Mouse (Mus musculus) cerebellum, adult 2 months (tissue): ENCODE data around the gene Myh11. TPM values are rescaled to one million over a fixed set of nuclear protein-coding genes. Genes with fewer than 3 reads are reported as not detected.
A peak's percentile ranks its signal among the peaks of the same experiment; 100 is the strongest.

Source experiments
- DNase-seq, 2 experiments: peaks; one replicate each; pipeline ENCODE4 v3.0.0; 2021
- H3K27ac ChIP-seq: fragments of 200-500 bp; 2 replicates; pipeline ENCODE4 v1.5.1; 2012; ENCODE audit warnings: low read length, control low read depth, inconsistent platforms; ENCODE audit not compliant: insufficient read depth
- H3K27me3 ChIP-seq: fragments of 200-500 bp; 2 replicates; pipeline ENCODE4 v1.6.1; 2012; ENCODE audit warnings: inconsistent platforms, mild to moderate bottlenecking, low read length, moderate library complexity; ENCODE audit not compliant: control insufficient read depth, insufficient read depth
- H3K4me1 ChIP-seq: fragments of 200-500 bp; 2 replicates; pipeline ENCODE4 v1.6.1; 2011; ENCODE audit warnings: low read length; ENCODE audit not compliant: control insufficient read depth, insufficient read depth
- H3K4me3 ChIP-seq: fragments of 200-500 bp; replicated peaks from 2 replicates; pipeline ENCODE3; 2011; ENCODE audit warnings: mild to moderate bottlenecking, low read depth, low read length, control low read depth; ENCODE audit not compliant: insufficient read depth
- CTCF ChIP-seq: fragments of 200-500 bp; IDR thresholded peaks from 2 replicates; pipeline ENCODE4 v1.5.1; 2011; ENCODE audit warnings: low read depth, mild to moderate bottlenecking, control low read depth, low read length, moderate library complexity, borderline replicate concordance; ENCODE audit not compliant: insufficient read depth
- POLR2A ChIP-seq: fragments of 200-500 bp; IDR thresholded peaks from 2 replicates; pipeline ENCODE4 v1.6.1; 2011; ENCODE audit warnings: low read length, control low read depth, borderline replicate concordance; ENCODE audit not compliant: insufficient read depth
- WGBS: fragments of 180-500 bp; shearing (Covaris S2); methylation state at CpG from one replicate; pipeline ENCODE4 v1.1.7; 2018; 5-methylcytosine and 5-hydroxymethylcytosine counted together
- polyA plus RNA-seq: library from polyadenylated mRNA; depleted of rRNA; stranded (reverse); fragments of >200 nt; gene quantifications from 2 replicates; pipeline ENCODE4 v1.2.3, GENCODE M21; 2012

Myh11 gene
- polyA plus RNA-seq, 1 experiment = 5.3 TPM

DNA sequence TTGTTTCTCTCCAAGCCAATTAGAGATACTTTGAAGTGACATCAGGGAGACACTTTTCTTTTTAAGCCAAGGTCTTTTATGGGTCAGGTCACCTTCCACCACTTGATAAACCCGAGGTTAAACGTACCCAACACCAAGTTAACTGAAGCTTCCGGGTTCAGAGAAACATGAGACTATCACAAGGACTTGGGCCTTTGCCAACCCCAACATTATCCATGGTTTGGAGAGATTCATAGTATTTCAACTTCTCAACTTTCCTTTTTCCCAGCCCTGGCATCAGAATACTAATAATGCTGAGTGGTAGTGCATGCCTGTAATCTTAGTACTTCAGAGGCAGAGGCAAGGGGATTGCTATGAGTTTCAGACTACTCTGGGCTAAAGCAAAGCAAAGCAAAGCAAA, 49.1 kb downstream of the Myh11 start:
- no peak overlapping the region for H3K27ac ChIP-seq
- WGBS = 50% methylated on average over 3 of the region's 3 CpGs
- H3K4me3 ChIP-seq = no peak overlapping the region
- TF ChIP-seq POLR2A (no peak), CTCF (no peak)
- no peaks in the 10 kb centered on the region for H3K27me3 ChIP-seq
- no peak for DNase-seq
- H3K4me1 ChIP-seq = no peaks in the 10 kb centered on the region

DNA sequence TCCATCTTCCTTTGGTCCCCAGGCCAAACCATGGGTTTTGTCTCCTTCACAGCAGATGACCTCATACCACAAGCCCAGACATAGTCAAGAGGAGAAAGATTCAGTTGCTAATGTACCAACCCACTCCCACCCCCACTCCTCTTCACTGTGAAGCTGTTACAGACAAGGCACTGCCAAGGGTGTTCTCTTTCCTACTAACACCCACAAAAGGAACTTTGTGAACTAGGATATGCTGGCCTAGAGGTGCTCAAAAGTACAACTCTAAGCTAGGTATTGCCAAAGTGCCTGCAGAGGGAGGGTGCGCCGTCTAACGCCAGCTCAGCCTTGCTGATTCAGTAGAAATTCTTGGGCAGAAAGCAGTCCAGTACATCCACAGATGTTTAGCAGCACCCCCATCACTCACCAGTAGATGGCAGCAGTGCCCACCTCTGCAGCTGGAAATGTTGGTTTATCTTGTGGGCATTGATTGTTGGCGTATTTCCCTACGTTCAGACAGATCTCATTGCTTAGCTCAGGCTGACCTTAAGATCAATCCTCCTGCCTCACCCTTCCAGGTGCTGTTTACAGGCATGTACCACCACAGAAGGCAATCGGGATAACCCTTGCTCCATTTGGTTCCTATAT, 54.0 kb downstream of the Myh11 start:
- DNase-seq = peak; percentile 37 to 57
- Histone ChIP-seq H3K4me3 (no peak overlapping the region), H3K27ac (no peak overlapping the region), H3K27me3 (no peaks in the 10 kb centered on the region), H3K4me1 (no peaks in the 10 kb centered on the region)
- 21% methylated on average over 6 of the region's 6 CpGs for WGBS
- TF ChIP-seq POLR2A = no peak
- TF ChIP-seq CTCF = peak; percentile 86

- Histone ChIP-seq H3K27ac (no peak overlapping the region), H3K27me3 (no peaks in the 10 kb centered on the region), H3K4me3 (no peak overlapping the region), H3K4me1 (no peaks in the 10 kb centered on the region)
- WGBS = 82% methylated on average over 3 of the region's 3 CpGs
- no peak for TF ChIP-seq POLR2A
- TF ChIP-seq CTCF = no peak
- DNase-seq = no peak
Measured at GRCm38 (mm10) chr16:14215156-14215555, 76.0 kb downstream of the Myh11 start.

DNA sequence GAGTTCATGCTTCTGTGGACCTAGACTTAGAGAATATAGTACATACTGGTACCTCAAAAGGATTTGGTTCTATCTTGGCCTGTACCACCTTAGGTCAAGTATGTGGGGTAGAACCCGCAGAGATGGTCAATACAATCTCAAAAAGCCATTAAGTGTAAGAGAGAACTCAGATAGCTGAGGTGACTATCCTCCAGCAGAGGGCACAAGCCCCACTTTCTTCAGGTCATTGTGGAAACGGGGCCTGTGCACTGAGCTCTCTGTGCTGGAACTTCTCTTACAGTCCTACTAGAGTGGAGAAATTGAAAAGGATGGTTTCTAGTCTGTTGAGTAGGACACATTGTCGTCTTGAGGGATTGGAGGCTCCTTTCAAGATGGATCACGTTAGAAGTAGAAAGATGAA, 92.4 kb downstream of the Myh11 start:
- Histone ChIP-seq H3K27ac (no peak overlapping the region), H3K27me3 (no peaks in the 10 kb centered on the region), H3K4me1 (no peaks in the 10 kb centered on the region), H3K4me3 (no peak overlapping the region)
- TF ChIP-seq POLR2A (no peak), CTCF (no peak)
- WGBS = 77% methylated on average over 4 of the region's 4 CpGs
- no peak for DNase-seq

GRCm38 (mm10) chr16:14195427-14195826, 95.7 kb downstream of the Myh11 start:
- DNase-seq = peak; percentile 27 to 52
- no peak overlapping the region for H3K27ac ChIP-seq
- no peaks in the 10 kb centered on the region for H3K27me3 ChIP-seq
- TF ChIP-seq CTCF = peak; percentile 71
- no peak for TF ChIP-seq POLR2A
- H3K4me1 ChIP-seq = no peaks in the 10 kb centered on the region
- WGBS = 30% methylated on average over 1 of the region's 1 CpGs
- no peak overlapping the region for H3K4me3 ChIP-seq

- no peak overlapping the region for H3K4me3 ChIP-seq
- no peaks in the 10 kb centered on the region for H3K27me3 ChIP-seq
- no peak for DNase-seq
- TF ChIP-seq CTCF (no peak), POLR2A (no peak)
- H3K27ac ChIP-seq = no peak overlapping the region
- WGBS = 71% methylated on average over 9 of the region's 9 CpGs
- H3K4me1 ChIP-seq = no peaks in the 10 kb centered on the region
Measured at GRCm38 (mm10) chr16:14194164-14194950, 96.8 kb downstream of the Myh11 start.

GRCm38 (mm10) chr16:14185516-14185915, 105.7 kb downstream of the Myh11 start:
- no peaks in the 10 kb centered on the region for H3K27me3 ChIP-seq
- H3K4me3 ChIP-seq = no peak overlapping the region
- no peak for DNase-seq
- no peak overlapping the region for H3K27ac ChIP-seq
- WGBS = 71% methylated on average over 5 of the region's 5 CpGs
- no peaks in the 10 kb centered on the region for H3K4me1 ChIP-seq
- TF ChIP-seq POLR2A (no peak), CTCF (no peak)

GRCm38 (mm10) chr16:14183856-14184255, 107.3 kb downstream of the Myh11 start:
- WGBS = 71% methylated on average over 1 of the region's 1 CpGs
- TF ChIP-seq CTCF (no peak), POLR2A (no peak)
- Histone ChIP-seq H3K27me3 (no peaks in the 10 kb centered on the region), H3K27ac (no peak overlapping the region), H3K4me3 (no peak overlapping the region), H3K4me1 (no peaks in the 10 kb centered on the region)
- no peak for DNase-seq
